Mouse (Mus musculus): ENCODE measurements around the gene Arhgef28. TPM values are rescaled to one million over a fixed set of nuclear protein-coding genes. Genes with fewer than 3 reads are reported as not detected.

The Arhgef28 gene
- polyA plus RNA-seq, 1 experiment from 2014 or later: 15.1 TPM

DNA sequence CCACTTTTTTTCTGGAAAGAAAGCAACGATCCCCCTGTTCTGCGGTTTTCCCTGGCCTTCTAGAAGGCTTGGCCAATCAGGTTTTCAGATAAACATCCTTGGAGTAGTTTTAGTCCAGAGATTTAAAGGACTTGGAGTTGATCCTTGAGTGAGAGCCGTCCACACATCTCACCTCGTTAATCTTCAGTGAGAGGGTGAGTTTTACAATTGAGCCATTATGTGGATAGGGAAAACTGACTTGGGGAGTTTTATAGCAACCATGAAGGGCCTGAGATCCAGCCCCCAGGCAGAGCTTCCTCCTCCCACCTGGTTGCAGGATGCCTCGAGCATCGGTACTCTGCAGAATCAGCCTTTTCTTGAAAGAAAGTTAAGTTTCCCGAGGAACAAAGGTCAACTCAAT lies 318.7 kb downstream of the Arhgef28 start:
- no peak for ATAC-seq (ENCODE audit: insufficient number of reproducible peaks, insufficient read depth, low FRiP score, low TSS enrichment)
- H3K36me3 ChIP-seq: no peaks in the 10 kb centered on the region
- H3K4me3 ChIP-seq: no peak overlapping the region
- H3K4me2 ChIP-seq (replicated peaks): no peak overlapping the region
- H3K27ac ChIP-seq: no peak overlapping the region
- no peaks in the 10 kb centered on the region for H3K9me3 ChIP-seq
- no peak overlapping the region for H3K9ac ChIP-seq
- H3K4me1 ChIP-seq: peaks cover 20% of the 10 kb centered on the region
- no peaks in the 10 kb centered on the region for H3K27me3 ChIP-seq
- 18% methylated on average over 7 of the region's 7 CpGs for WGBS

DNA sequence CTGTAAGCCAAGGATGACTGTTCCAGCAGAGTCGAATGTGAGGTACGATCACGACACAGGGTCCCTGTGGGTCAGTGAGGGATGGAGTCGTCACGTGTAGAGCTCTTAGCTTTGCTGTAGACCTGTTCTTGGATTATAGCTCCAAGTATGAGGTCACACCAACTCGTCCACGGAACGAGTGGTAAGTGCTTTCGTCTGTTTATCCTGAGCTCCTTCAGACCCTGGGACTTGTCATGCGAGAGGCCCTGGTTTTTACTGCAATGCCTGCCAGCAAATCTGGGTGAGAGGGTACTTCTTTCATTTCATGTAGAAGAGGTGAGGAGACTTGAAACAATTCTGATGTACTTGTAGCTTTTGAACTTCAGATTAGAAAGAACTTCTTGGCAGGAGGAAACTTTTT lies 322.6 kb downstream of the Arhgef28 start:
- Histone ChIP-seq H3K36me3 (no peaks in the 10 kb centered on the region), H3K27ac (no peak overlapping the region), H3K9me3 (no peaks in the 10 kb centered on the region), H3K27me3 (no peaks in the 10 kb centered on the region), H3K9ac (no peak overlapping the region), H3K4me3 (no peak overlapping the region), H3K4me1 (peaks cover 11% of the 10 kb centered on the region), H3K4me2 (replicated peaks) (no peak overlapping the region)
- ATAC-seq (ENCODE audit: insufficient number of reproducible peaks, insufficient read depth, low FRiP score, low TSS enrichment): no peak
- WGBS: 72% methylated on average over 10 of the region's 10 CpGs

DNA sequence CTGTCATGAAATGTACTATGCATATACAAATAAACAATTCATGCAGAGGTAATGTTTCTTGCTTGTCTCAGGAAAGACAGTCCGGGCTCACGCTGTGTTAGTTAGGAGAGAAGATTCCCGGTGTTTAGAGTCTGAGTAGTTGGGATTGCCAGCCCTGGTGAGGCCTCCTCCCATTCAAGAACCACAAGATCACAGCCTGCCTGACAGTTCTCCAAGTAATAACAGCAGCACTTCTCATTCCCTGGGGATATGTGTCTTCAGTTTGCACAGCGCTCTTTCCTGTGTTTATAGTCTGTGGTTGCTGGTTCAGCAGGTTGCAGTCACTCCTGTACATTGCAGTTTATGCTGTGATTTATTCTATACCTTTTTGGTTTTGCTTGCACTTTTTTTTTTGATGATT lies 329.8 kb downstream of the Arhgef28 start:
- Histone ChIP-seq H3K9me3 (no peaks in the 10 kb centered on the region), H3K27me3 (no peaks in the 10 kb centered on the region), H3K36me3 (no peaks in the 10 kb centered on the region), H3K9ac (no peak overlapping the region), H3K4me2 (replicated peaks) (no peak overlapping the region), H3K4me3 (no peak overlapping the region), H3K4me1 (no peaks in the 10 kb centered on the region), H3K27ac (no peak overlapping the region)
- WGBS: 68% methylated on average over 4 of the region's 4 CpGs
- ATAC-seq (ENCODE audit: insufficient number of reproducible peaks, insufficient read depth, low FRiP score, low TSS enrichment): no peak

DNA sequence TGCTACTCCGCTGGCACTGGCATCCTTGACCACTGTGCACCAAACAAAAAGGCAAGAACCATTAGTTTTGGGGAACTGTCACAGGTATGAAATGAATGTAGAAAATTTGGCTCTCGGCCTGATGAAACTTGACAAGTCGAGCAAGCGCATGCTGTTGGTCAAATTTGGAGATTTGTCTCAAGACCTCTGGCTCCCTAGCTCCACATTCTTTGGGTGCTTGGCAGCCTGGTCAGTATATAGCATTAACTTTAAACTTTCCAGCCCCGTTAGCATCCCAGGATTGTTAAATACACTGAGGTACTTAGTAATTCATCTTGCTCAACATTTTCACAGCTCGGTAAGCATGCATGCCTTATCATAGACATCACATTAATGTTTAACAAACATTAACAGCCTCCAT lies 330.2 kb downstream of the Arhgef28 start:
- H3K27ac ChIP-seq: no peak overlapping the region
- H3K9me3 ChIP-seq: no peaks in the 10 kb centered on the region
- no peaks in the 10 kb centered on the region for H3K36me3 ChIP-seq
- WGBS: 84% methylated on average over 6 of the region's 6 CpGs
- H3K4me2 ChIP-seq (replicated peaks): no peak overlapping the region
- H3K9ac ChIP-seq: no peak overlapping the region
- H3K27me3 ChIP-seq: no peaks in the 10 kb centered on the region
- H3K4me3 ChIP-seq: no peak overlapping the region
- H3K4me1 ChIP-seq: no peaks in the 10 kb centered on the region
- ATAC-seq (ENCODE audit: insufficient number of reproducible peaks, insufficient read depth, low FRiP score, low TSS enrichment): no peak

DNA sequence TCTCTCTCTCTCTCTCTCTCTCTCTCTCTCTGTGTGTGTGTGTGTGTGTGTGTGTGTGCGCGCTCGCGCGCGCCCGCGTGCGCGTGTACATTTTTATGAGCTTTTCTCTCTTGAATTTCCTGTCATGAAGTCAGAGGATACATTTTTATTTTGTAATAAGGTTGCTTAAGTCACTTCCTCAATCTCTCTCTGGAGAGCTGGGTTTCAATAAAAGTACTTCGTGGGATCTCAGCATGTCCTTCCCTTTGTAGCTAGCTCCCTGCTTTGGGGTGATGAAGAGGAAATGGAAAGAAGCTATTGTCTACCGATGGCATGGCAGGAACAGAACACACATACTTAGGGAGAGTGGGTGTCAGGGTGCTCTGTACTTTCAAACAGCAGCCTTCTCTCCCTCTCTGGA lies 336.8 kb downstream of the Arhgef28 start:
- Histone ChIP-seq H3K9ac (no peak overlapping the region), H3K9me3 (no peaks in the 10 kb centered on the region), H3K4me1 (peaks cover 9% of the 10 kb centered on the region), H3K27ac (no peak overlapping the region), H3K4me3 (no peak overlapping the region), H3K4me2 (replicated peaks) (no peak overlapping the region), H3K36me3 (no peaks in the 10 kb centered on the region), H3K27me3 (no peaks in the 10 kb centered on the region)
- 91% methylated on average over 12 of the region's 12 CpGs for WGBS
- no peak for ATAC-seq (ENCODE audit: insufficient number of reproducible peaks, insufficient read depth, low FRiP score, low TSS enrichment)

DNA sequence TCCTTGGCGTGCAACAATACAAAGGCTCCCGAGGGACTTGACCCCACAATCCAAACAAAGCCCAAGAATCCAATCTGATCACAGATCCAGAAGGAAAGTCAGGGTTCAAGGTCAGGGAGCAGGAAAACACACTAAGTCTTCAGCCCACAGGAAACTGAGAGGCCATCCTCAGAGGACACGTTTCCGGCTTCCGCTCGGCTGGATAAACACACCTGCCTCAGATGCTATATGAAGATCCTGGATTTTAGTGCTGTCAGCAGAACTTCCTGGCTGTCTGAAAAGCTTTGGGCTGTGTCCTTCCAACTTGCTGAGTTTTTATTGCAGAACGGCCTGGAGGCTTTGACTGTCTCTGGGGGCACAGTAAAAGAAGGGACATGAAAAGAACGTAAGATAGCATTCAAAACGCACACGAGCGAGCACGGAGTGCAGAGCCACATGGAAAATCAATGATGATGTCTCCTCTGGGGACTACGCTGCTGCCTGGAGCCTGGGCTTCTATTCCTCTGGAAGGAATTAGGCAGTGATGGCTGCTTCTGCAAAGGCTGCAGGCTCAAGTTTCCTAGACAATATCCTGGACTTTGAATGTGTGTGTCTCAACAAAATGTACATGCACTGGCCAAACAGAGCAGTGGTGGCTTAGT lies 338.8 kb downstream of the Arhgef28 start:
- peaks cover 9% of the 10 kb centered on the region for H3K4me1 ChIP-seq
- H3K4me2 ChIP-seq (replicated peaks): peak overlapping the region; percentile 12; the same call in 1 of the 2 replicates
- no peak for ATAC-seq (ENCODE audit: insufficient number of reproducible peaks, insufficient read depth, low FRiP score, low TSS enrichment)
- H3K27ac ChIP-seq: peak overlapping the region; percentile 52
- H3K4me3 ChIP-seq: no peak overlapping the region
- H3K36me3 ChIP-seq: no peaks in the 10 kb centered on the region
- no peak overlapping the region for H3K9ac ChIP-seq
- H3K9me3 ChIP-seq: no peaks in the 10 kb centered on the region
- no peaks in the 10 kb centered on the region for H3K27me3 ChIP-seq
- 22% methylated on average over 13 of the region's 13 CpGs for WGBS

DNA sequence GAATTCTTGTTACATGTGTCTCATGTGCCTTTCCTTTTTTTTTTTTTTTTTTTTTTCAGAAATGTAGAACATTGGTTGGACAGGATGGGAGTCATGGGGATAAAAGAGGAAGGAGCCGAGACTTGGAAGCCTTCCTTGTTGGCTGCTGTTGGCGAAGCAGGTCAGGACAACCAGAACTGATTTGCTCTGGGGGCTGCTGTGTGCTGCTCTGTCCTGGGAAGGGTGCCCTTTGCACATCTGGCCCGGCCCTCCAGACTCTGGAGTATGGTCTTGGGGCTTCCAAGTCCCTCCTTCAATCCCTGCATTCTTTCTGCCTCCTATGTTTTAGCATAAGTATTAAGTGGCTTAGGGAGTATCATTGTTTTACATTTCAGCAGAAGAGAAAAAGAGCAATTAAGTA lies 347.2 kb downstream of the Arhgef28 start:
- no peak overlapping the region for H3K4me2 ChIP-seq (replicated peaks)
- H3K4me3 ChIP-seq: no peak overlapping the region
- ATAC-seq (ENCODE audit: insufficient number of reproducible peaks, insufficient read depth, low FRiP score, low TSS enrichment): no peak
- no peaks in the 10 kb centered on the region for H3K4me1 ChIP-seq
- no peak overlapping the region for H3K27ac ChIP-seq
- H3K27me3 ChIP-seq: no peaks in the 10 kb centered on the region
- 81% methylated on average over 3 of the region's 3 CpGs for WGBS
- H3K9me3 ChIP-seq: no peaks in the 10 kb centered on the region
- no peaks in the 10 kb centered on the region for H3K36me3 ChIP-seq
- H3K9ac ChIP-seq: no peak overlapping the region

DNA sequence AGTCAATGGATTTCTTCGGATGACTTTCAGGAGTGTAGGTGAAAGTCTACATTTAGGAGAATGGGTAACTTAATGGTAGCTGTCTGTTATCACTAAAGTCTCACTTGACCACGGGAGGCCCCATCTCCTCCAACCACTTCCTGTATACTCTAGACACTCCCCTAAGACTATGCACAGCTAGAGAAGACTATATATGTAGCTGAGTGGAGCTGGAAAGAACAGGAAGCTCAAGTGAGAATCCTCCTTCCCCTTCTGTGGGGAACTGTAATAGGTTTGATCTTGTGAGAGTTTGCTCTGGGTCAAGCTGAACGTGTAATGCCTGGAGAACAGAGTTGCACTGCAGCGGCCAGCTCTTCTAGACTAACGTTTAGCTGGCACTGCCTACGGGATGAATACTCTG lies 348.4 kb downstream of the Arhgef28 start:
- Histone ChIP-seq H3K4me2 (replicated peaks) (no peak overlapping the region), H3K36me3 (no peaks in the 10 kb centered on the region)
- no peak for ATAC-seq (ENCODE audit: insufficient number of reproducible peaks, insufficient read depth, low FRiP score, low TSS enrichment)

DNA sequence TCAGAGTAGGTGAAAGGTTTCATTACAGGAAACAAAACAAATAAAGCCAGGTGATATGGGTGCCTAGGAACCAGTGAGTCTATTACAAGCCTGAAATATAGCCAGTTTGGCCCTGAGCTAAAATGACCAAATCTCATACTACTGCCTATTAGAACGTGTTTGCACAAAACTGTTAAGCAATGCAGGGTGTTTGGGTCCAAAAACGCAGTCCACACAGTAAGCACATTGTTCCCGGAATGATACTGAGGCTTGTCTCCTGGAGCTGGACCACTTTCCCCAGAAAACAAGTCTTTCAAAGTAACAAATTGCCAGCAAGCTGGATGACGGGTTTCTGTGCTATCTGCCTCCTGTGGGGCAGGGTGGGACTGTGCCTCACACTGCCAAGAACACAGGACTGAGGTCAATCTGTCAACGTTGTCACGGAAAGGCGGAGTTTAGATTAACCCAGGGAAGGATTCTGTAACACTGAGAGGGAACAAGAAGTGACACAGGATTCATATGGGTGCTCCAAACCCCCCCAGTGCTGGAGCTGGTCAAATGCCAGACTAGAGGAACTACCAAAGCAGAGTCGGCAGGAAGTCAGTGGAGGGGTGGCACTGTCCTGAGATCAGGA lies 352.8 kb downstream of the Arhgef28 start:
- ATAC-seq (ENCODE audit: insufficient number of reproducible peaks, insufficient read depth, low FRiP score, low TSS enrichment): no peak
- no peaks in the 10 kb centered on the region for H3K9me3 ChIP-seq
- no peak overlapping the region for H3K27ac ChIP-seq
- WGBS: 67% methylated on average over 8 of the region's 8 CpGs
- H3K4me2 ChIP-seq (replicated peaks): no peak overlapping the region
- no peaks in the 10 kb centered on the region for H3K4me1 ChIP-seq
- no peaks in the 10 kb centered on the region for H3K27me3 ChIP-seq
- no peak overlapping the region for H3K9ac ChIP-seq
- no peaks in the 10 kb centered on the region for H3K36me3 ChIP-seq
- no peak overlapping the region for H3K4me3 ChIP-seq

More for the DNA sequence above, 348.4 kb downstream of the Arhgef28 start:
- Histone ChIP-seq H3K9ac (no peak overlapping the region), H3K27ac (no peak overlapping the region), H3K4me1 (no peaks in the 10 kb centered on the region), H3K4me3 (no peak overlapping the region), H3K27me3 (no peaks in the 10 kb centered on the region), H3K9me3 (no peaks in the 10 kb centered on the region)
- WGBS: 84% methylated on average over 6 of the region's 6 CpGs

Other genes starting within 250 kb of the Arhgef28 start
- gene Utp15, start 56.6 kb upstream of the Arhgef28 start, polyA plus RNA-seq (2016; fragmentation: Nextera tagmentation; extraction: Ambion mirVana): 42.2 and 43.2 TPM in 2 replicates
- gene Ankra2, start 56.6 kb upstream of the Arhgef28 start, polyA plus RNA-seq (2016; fragmentation: Nextera tagmentation; extraction: Ambion mirVana): 24.7 and 25.8 TPM in 2 replicates
- not detected in 2 replicates for gene Gm21976, start 73.4 kb upstream of the Arhgef28 start, polyA plus RNA-seq (2016; fragmentation: Nextera tagmentation; extraction: Ambion mirVana)
- gene Btf3, start 110.6 kb upstream of the Arhgef28 start, polyA plus RNA-seq (2016; fragmentation: Nextera tagmentation; extraction: Ambion mirVana): 731 and 771 TPM in 2 replicates
- gene Foxd1, start 147.8 kb upstream of the Arhgef28 start, polyA plus RNA-seq (2016; fragmentation: Nextera tagmentation; extraction: Ambion mirVana): 9.5 and 9.9 TPM in 2 replicates